Mouse (Mus musculus): ENCODE results near the gene Scgb1b11. TPM values are rescaled to one million over a fixed set of nuclear protein-coding genes. Genes with fewer than 3 reads are reported as not detected.
"Not testable (repeated sequence)": the region's sequence is repeated elsewhere in the genome, so short reads cannot be mapped to it uniquely, and the experiment has no call there.

Gene Scgb1b11
- total RNA-seq (2014; fragmentation: Nextera tagmentation) (not detected in 2 replicates), total RNA-seq (2017) (not detected in 2 replicates), polyA plus RNA-seq (2012) (not detected in 2 replicates)

DNA sequence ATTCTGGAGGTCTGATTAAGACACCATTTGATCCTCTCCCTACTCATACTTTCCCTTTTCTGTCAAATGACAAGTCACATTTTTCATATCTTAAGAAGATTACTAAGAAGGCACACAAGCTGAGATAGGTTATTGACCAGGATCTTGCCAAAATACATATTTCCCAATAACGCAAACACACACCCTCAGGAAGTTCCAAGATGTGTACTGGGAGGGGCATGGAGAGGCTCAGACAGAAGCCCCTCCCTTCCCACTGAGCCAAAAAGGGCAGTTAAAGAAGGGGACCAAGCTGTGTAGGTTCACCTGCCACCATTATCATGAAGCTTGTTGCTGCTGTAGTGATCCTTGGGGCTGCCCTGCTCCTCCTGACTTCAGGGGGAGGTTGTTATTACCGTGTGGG is at the start of gene Scgb1b11:
TSS of gene Scgb1b11 (plus strand) at position 301 of the 400 bp plus-strand sequence.
- H3K4me1 ChIP-seq (ENCODE audit: insufficient read depth, low read depth, low read length); H3K27me3 ChIP-seq (ENCODE audit: insufficient read depth, low read length); H3K4me3 ChIP-seq (ENCODE audit: low read depth, low read length); H3K36me3 ChIP-seq (replicated peaks); ATAC-seq (ENCODE audit: extremely low read depth, insufficient number of reproducible peaks, low FRiP score, poor library complexity, severe bottlenecking); DNase-seq (ENCODE audit: low spot score); H3K9me3 ChIP-seq (replicated peaks): not testable (repeated sequence)

DNA sequence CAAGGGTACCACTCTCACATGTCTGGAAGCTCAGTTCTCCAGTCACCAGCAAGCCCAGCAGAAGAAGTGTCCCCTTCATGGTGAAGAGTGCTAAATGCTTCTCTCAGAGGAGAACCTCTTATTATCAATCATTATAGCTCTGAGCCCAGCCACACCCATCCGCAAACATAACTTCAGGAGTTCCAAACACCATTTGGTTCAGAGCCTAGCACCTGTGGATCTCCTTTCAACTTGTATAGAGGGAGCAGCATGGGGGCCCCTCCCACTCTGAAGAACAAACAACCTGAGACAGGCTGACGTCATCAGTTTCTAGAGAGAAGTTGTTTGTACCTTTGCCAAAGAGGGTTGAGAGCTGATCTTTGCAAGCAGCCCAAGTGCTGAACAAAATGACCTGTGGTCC is 11.6 kb upstream of the Scgb1b11 start, which contains the start of gene Scgb2b11:
TSS of gene Scgb2b11 (minus strand) at position 101 of the 400 bp plus-strand sequence.
- ATAC-seq (ENCODE audit: extremely low read depth, insufficient number of reproducible peaks, low FRiP score, poor library complexity, severe bottlenecking); H3K4me3 ChIP-seq (ENCODE audit: low read depth, low read length); H3K27me3 ChIP-seq (ENCODE audit: insufficient read depth, low read length); DNase-seq (ENCODE audit: low spot score); H3K36me3 ChIP-seq (replicated peaks); H3K9me3 ChIP-seq (replicated peaks); H3K4me1 ChIP-seq (ENCODE audit: insufficient read depth, low read depth, low read length): not testable (repeated sequence)

Other genes with a start within 250 kb of the Scgb1b11 start
- not detected in 2 replicates for gene Scgb1b10, start 122.0 kb upstream of the Scgb1b11 start, total RNA-seq (2014; fragmentation: Nextera tagmentation)
- gene Scgb1b10, start 122.0 kb upstream of the Scgb1b11 start, total RNA-seq (2017): not detected in 2 replicates
- gene Scgb1b10, start 122.0 kb upstream of the Scgb1b11 start, polyA plus RNA-seq (2012): not detected in 2 replicates
- not detected in 2 replicates for gene Scgb2b11, start 11.7 kb upstream of the Scgb1b11 start, total RNA-seq (2014; fragmentation: Nextera tagmentation)
- gene Scgb2b11, start 11.7 kb upstream of the Scgb1b11 start, total RNA-seq (2017): not detected in 2 replicates
- gene Scgb2b11, start 11.7 kb upstream of the Scgb1b11 start, polyA plus RNA-seq (2012): not detected in 2 replicates
- not detected in 2 replicates for gene Scgb2b12, start 104.4 kb downstream of the Scgb1b11 start, total RNA-seq (2014; fragmentation: Nextera tagmentation)
- gene Scgb2b12, start 104.4 kb downstream of the Scgb1b11 start, total RNA-seq (2017): not detected in 2 replicates
- gene Scgb2b12, start 104.4 kb downstream of the Scgb1b11 start, polyA plus RNA-seq (2012): not detected in 2 replicates
- gene Scgb1b12, start 111.3 kb downstream of the Scgb1b11 start, total RNA-seq (2014; fragmentation: Nextera tagmentation): not detected in 2 replicates
- gene Scgb1b12, start 111.3 kb downstream of the Scgb1b11 start, total RNA-seq (2017): not detected in 2 replicates
- not detected in 2 replicates for gene Scgb1b12, start 111.3 kb downstream of the Scgb1b11 start, polyA plus RNA-seq (2012)
- gene Scgb1b29, start 218.7 kb downstream of the Scgb1b11 start, total RNA-seq (2014; fragmentation: Nextera tagmentation): not detected in 2 replicates
- not detected in 2 replicates for gene Scgb1b29, start 218.7 kb downstream of the Scgb1b11 start, total RNA-seq (2017)
- not detected in 2 replicates for gene Scgb1b29, start 218.7 kb downstream of the Scgb1b11 start, polyA plus RNA-seq (2012)

Measured in G1E (cell line).